Mouse (Mus musculus) R1 (cell line): ENCODE results near the gene Mrpl22.
A peak's percentile ranks its signal among the peaks of the same experiment; 100 is the strongest.
"Not testable (repeated sequence)": the region's sequence is repeated elsewhere in the genome, so short reads cannot be mapped to it uniquely, and the experiment has no call there.

Source experiments
- DNase-seq: peaks from one replicate; pipeline ENCODE4 v3.0.0-alpha.2; 2018; ENCODE audit warnings: low read depth, low spot score

The Mrpl22 gene

DNA sequence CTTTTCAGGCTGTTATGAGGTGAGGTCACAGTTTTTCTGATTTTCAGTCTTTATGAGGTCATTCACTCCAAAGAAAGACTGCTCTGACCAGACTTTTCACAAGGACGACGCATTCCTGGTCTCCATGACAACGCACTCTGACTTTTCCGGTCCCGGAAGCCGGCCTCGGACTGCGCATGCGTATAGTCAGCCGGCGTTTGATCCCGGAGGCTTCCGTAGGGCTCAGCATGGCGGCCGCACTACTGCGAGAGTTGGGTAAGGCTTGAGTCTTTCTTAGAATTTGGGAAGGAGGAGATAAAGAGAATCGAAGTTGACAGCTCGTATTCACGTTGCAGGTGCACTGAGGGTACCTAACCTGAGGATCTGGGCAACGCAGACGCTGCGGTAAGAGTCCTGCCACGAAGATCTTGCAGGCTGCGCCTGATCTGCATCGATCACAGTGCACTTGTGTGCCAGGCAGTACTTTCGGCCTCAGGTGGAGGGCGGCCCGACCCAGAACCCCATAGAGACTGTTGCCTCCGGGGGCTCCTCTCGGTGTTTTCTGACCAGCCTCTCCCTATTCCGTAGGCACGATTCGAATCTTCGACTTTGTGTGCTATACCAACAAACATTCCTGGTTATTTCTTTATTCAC is at the start of gene Mrpl22:
Gene Mrpl22, plus strand, starts transcription at position 203 of the 633 bp plus-strand sequence.
- DNase-seq: peak; percentile 99

DNA sequence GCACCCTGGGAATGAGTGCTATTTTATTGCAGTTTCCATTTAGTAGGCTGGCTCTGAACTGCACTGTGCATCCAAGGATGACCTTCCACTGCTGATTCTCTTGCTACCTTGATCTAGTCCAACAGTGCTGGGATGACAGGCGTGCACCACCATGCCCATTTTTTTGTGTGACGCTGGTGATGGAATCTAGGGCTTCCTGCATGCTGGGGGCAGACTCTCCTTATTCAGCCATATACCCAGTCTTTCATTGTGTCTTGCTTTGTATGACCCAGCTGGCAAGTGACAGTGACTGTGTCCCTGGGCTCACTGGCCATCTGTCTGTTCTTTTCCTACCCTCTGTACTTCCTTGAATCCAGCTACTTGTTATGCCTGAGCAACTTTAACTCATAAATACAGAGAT is 47.8 kb upstream of the Mrpl22 start:
- no peak for DNase-seq

DNA sequence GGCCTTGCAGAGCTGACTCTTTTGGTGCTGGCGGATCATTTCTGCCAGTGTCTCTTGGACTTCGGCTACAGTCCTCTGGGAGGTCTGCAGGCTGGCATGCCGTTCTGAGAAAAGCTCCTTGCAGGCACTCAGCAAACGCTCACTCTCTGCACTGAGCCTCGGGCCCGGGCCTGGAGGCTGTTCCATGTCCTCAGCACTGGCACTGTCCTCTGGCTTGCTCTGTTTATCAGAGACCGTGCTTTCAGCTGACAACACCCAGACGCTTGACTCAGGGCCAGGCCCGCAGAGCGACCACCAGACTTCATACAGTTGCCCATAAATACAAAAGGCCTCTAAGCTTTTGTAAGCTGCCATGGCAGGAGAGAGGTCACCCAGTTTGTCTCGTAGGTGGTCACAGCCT is 46.4 kb upstream of the Mrpl22 start:
- no peak for DNase-seq

DNA sequence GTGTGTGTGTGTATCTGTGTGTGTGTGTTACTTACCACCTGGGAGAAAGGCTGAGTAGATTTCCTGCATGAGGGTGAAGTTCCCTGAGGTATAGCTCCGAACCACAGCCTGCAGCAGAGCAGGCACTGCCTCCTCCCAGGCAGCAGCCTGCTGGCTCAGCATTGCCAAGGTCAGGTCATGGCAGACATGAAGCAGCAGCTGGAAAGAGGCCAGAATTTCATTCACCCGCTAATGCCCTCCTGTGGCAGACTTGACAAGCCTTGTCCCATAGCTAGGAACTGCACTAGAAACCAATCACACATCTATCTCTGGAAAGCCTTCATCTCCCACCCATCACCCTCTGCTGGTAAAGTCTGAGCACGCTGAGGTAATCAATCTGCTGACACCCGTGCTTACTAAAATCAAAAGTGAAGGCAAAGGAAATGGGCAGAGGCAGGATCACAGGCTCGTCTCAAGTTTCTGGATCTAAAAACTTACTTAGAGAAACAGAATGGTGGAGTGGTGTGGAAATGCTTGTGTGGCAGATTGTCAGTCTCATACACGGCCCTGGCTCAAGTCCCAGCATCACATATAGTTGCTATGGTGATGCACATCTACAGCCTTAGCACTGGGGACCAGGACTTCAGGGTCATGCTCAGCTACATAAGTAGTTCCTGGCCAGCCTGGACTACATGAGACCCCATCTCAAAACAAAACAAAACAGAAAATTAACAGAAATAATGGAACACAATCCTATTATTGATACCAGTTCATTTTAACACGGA is 44.9 kb upstream of the Mrpl22 start:
- DNase-seq: no peak

DNA sequence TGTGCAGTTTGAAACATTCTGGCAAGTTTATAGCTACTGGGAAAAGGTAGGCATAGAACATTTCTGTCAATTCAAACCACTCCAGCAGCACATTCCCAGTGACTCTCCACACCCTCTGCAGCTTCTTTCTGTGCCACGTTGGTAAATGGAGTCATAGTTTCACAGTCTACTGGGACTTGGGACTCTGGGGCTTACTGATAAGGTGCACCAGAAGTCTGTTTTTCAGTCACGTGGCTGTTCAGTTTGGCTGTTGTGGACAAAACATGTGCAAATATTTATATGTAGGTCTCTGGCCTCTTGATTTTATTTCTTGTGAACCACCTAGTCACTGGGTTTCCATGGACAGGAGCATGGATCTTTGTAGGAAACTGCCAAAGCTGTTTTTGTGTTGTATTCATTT is 43.9 kb upstream of the Mrpl22 start:
- no peak for DNase-seq

DNA sequence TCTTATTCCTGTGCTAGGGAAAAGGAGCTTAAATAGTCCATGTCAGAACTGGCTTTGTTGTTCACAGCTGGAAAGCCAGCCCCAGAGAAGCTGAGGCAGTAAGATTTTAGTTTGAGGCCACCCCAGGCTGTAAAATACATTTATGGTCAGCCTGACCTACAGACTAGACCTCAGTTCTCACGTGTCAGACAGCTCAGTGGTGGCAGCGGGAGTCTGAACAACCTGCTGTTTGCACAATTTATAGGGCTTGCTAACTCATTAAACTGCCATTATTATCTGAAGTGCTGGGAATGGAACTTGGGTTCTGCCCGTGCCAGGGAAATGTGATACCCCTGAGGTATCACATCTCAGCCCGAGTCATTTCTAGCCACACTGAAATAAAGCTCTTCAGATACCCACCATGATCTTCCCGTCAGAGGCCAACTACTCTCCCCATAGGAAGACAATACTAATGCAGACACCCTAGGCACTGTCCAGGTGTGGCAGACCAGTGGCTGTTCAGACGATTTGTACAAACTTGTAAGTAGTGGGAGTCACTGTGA is 42.1 kb upstream of the Mrpl22 start:
- DNase-seq: no peak

DNA sequence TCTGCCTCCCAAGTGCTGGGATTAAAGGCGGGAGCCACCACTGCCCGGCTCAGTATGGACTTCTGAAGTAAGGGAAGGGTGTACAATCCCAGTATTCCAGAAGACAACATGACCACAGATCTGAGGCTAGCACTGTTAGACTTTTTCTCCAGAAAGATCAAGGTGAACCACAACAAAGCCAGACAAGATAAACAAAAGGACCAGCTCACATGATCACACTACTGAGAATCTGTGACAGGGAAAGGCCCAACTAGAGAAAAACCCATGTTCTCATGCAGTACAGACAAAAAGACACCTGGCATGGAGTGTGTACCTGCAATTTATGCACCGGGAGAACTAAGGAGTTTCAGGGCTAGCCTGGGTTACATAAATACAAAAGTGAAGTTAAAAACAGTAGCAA is 39.4 kb upstream of the Mrpl22 start:
- DNase-seq: no peak

DNA sequence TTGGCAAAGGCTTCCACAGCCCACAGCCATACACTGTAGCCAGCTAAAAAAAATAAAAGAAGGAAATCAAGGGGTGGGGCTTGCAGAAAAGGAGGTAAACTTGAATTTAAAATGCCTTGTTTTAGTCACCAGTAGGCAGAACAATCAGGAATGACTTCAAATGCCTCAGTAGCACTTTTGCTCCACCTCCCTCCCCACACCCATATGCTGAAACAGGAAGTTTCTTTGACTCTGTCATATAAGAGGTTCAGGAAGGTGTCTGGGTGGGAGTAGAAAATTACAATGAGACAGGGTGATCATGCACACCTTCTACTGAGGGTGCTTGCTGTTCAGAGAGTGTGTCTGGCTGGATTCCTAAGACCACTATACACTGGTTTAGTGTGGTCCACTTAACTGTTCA is 36.6 kb upstream of the Mrpl22 start:
- DNase-seq: no peak

DNA sequence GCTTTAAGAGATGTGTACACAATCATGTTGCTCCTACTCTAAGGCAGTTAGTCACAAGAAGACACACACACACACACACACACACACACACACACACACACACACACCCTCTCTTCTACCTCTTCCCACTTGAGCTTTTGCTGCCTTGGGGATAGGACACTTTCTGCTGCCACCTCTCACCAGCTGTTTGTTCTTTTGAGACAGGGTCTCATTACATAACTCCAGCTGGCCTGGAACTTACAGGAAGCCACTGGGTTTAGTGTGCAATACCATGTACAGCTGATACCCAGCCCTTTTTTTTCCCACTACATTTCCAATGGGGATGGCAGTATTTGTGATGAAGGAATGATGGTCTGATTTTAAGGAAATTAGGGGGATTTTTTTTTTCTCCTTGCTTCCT is 36.2 kb upstream of the Mrpl22 start:
- no peak for DNase-seq

DNA sequence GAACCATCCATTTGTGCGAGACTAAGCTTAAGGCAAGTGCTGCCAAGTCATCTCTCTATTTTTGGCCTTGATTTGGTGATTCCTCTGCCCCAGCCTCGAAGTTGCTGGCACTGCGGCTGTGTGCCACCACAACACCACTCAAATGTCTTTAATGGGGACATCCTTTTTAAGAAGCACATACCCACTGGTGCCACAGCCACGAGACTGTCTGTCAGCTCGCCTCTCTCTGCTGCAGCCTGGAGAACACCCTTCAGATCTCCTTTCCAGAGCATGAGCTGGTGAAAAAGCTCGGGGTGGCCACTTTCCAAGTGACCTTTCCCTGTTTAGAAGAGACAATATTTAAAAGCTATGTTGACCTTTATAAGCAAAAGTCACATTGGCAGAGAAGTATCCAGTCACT is 34.8 kb upstream of the Mrpl22 start:
- no peak for DNase-seq

DNA sequence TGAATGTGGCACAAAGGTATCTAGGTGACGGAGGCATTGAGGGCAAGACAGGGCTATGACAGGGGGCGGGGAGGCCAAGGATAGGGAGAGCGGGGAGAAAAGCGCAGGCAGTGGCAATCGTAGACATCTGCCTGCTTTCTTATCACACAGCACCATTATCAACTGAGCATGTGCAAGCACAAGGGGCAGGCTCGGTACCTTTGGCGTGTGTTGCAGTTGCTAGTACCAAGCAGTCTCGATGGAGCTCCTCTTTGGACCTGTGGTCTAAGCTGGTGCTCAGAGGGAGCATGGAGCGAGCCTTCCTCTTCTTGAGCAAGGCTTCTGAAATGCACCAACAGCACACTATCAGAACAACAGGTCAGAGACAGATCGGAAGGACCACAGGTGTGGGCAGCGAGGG is 32.6 kb upstream of the Mrpl22 start:
- no peak for DNase-seq

DNA sequence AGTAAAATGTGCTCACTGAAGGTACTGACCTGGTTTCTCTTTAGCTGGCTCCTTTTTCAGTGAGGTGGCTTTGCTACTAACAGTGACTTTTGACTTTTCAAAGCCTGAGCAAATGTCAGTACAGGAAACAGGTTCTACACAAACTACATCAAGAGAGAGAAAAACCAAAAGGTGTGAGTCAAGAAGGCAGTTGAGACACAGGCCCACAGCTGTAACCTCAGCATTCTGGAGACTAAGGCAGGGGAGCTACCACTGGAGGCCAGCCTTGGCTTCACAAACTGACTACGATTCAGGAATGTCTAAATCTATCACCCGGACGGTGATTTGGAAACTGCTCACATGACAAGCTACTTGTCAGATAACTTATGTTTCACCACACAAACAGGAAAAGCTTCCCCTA is 32.0 kb upstream of the Mrpl22 start:
- DNase-seq: no peak

DNA sequence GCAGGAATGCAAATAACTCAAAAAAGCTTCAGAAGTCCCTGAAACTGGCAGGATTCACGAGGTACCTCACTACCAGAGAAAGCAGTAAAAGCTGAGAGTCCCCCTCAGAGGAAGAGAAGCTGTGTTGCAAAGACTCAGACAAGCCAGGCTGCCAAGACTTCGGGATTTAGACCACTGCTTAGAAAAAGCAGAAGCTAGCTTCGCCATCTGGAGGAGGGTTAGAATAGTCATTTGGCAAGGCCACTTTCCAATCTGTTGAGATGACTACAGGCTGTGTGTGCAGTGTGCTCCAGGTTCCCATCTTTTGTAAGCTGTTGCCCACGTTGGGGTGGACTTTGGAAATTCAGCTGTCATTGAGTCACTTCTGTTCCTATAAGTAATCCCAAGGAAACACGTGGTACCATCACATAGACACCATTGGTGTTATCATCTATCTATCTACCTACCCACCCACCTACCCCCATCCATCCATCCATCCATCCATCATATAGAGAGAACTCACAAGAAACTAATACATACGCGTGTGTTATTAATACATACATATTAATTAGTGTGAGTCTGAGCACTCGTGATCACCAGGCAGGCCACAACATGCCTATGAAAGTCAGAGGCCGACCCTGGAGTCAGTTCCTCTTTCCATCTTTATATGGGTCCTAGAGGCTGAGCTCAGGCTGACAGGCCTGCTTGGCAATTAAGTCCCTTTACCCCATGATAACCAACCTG is 27.6 kb upstream of the Mrpl22 start:
- no peak for DNase-seq

DNA sequence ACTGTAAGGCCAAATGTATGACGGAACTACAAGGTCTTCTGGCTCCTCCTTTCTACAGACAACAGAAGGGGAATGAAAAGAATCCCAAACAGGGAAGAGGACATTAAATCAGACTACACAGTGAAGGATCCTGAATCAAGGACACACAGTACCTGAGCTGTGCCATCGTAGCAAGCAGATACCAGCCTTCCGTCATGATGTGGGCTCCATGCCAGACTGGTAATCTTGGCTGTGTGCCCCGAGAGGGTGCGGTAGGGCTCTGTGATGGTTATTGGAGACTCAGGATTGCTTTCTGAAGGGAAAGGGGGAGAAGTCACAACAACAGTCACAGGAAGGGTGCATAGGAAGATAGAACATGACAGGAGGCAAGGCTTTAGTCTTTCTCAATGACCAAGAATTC is 25.2 kb upstream of the Mrpl22 start:
- no peak for DNase-seq

DNA sequence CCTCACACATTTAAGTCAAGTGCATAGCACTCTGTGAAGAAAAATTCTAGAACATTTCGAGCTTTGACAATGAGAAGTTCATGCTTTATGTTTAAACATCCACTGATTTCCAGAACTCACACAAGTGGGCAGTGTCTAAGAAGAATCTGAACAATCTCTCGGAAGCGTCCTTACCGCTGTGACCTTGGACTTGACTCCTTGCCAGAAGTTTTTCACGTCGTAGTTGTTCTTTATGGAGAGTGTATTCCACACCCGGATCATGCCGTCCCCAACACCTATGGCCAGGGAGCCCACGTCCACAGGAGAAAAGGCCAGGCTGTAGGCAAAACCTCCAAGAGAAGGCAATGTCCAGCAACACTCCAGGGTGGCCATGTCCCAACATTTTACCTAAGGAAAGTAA is 16.0 kb upstream of the Mrpl22 start:
- DNase-seq: no peak

DNA sequence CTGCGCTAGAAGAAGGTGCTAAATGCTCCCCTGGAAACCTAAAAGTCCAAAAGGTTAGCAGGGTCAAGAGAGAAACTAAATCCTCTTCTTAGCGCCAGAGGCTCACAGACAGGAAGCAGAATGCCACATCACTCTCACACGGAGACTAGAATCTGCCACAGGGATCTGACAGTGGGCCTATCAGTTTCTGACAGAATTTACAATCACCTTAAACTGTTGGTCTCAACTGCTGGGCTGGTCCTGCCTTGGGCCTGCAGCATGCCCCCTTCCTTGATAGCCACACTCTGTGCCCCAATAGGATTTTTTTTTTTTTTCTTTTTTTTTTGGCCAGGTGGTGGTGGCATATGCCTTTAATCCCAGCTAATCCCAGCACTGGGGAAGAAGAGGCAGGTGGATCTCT is 14.6 kb upstream of the Mrpl22 start:
- no peak for DNase-seq

DNA sequence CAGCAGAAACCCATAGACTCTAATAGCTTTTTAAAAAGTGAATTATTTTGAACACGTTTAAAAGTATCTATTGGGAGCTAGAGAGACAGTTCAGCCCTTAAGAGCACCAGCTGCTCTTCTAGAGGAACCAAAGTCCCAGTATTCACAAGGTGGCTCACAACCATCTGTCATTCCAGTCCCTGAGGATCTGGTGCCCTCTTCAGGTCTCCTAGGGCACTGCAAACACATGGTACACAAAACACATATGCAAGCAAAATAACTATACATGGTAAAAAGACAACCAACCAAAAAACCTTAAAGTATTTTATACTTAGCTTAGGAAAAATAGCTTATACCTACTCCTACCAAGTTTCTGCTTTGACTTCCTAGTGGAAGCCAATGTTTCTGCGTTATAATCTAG is 6.4 kb upstream of the Mrpl22 start:
- DNase-seq: peak; percentile 71

DNA sequence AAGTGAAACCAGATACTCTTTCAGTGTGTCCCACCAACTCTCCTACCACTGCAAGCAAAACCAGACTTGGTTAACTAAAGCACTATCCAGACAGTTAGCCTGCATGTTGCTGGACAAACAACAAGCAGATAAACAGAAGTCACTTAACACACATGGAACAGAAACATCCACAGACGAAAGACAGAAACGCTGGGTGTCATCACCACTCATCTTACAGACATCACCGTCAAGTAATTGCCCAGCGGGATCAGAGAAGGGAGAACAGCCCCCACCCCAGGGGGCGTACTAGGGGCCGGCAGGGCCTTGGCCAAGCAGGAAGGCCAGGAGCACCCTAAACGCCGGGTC is 3.7 kb upstream of the Mrpl22 start:
- DNase-seq: no peak

DNA sequence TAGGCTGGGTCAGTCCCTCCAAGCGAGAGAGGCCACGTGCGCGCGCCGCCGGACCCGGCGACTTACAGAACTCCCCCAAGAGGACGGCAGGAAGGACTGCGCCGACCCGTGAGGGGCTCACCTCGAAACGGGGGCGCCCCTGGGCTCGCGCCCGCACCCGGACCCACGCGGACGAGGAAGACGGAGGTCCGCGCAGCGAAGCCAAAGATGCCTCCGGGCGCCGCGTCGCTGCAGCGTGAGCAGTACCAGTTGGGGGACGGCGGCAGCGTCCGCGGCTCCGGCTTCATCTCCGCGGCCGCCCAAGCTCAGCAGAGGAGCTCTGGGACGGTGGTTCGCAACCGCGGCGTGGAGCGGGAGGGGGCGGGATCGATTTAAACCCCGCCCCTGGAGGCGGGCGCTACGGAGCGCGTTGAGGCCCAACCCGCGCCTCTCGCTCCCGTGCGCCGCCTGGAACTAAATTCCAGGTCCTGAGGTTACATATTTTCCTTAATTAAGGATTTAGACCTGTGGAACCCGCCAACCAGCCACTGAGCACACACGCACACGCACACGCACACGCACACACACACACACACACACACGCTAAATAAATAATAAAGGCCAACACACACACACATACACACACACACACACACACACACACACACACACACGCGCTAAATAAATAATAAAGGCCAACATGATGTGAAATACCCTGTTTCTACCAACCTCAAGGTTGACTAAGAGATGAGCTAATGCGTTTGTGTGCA is 3.1 kb upstream of the Mrpl22 start, which contains the start of gene Gemin5:
Gene Gemin5, minus strand, starts transcription at position 373 of the 749 bp plus-strand sequence.
- peak; percentile 89 for DNase-seq

DNA sequence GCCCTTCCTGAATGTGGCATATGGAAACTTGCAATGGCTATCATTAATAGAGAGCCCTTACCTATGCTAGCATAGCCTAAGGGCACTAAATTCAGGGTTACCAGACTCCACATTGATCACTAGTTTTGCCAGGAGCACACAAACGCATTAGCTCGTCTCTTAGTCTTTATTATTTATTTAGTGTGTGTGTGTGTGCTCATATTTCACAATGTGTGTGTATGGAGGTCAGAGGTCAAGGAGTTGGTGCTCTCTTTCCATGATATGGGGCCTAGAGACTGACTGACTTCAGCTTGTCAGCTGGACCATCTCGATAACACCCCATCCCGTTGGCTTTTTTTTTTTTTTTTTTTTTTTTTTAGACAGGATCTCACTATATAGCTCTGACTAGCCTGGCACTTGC is 1.8 kb upstream of the Mrpl22 start:
- DNase-seq: no peak

DNA sequence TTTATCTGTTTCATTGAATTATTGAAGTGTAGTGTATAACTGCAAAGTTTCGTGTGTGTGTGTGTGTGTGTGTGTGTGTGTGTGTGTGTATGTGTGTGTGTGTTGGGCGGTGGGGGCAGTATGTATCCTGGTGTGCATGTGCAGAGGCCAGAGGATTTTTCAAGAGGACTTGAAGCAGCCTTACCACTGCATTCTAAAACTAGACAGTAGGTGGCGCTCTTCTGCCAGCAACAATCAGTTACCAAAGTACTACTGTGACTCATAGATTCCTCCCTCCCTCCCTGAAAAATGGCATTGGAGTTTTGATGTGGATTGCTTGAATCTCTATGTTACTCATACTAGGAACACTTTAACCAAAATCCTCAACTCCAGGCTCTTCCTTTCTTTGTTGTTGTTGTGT is 8.1 kb downstream of the Mrpl22 start:
- DNase-seq: peak; percentile 90

DNA sequence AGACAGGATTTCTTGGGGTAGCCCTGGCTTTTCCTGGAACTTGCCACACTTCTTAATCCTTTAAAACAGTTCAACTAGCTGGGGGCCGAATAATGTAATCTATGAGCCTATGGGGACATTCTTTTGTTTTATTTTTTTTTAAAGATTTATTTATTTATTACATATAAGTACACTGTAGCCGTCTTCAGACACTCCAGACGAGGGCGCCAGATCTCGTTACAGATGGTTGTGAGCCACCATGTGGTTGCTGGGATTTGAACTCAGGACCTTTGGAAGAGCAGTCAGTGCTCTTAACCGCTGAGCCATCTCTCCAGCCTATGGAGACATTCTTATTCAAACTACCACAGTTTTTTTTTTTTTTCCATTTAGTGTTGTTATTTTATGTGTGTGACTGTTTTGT is 8.5 kb downstream of the Mrpl22 start:
- not testable (repeated sequence) for DNase-seq
